Mouse (Mus musculus) embryonic facial prominence, embryonic 10.5 days (tissue): ENCODE measurements around the gene Rorb. TPM values are rescaled to one million over a fixed set of nuclear protein-coding genes. Genes with fewer than 3 reads are reported as not detected.
A peak's percentile ranks its signal among the peaks of the same experiment; 100 is the strongest.

Experiments used
- DNase-seq: peaks from one replicate; pipeline ENCODE4 v3.0.0-alpha.2; 2017; ENCODE audit warnings: low spot score
- H3K27ac ChIP-seq: fragments of 300-500 bp; sonication (generic); replicated peaks from 2 replicates; pipeline ENCODE4 v1.5.1; 2016; ENCODE audit warnings: mild to moderate bottlenecking
- H3K27me3 ChIP-seq: fragments of 300-500 bp; sonication (generic); replicated peaks from 2 replicates; pipeline ENCODE4 v1.6.1; 2016; ENCODE audit warnings: low read depth, mild to moderate bottlenecking; ENCODE audit not compliant: poor library complexity, severe bottlenecking
- H3K36me3 ChIP-seq: fragments of 300-500 bp; sonication (generic); replicated peaks from 2 replicates; pipeline ENCODE4 v1.6.1; 2016; ENCODE audit warnings: mild to moderate bottlenecking, moderate library complexity
- H3K4me1 ChIP-seq: fragments of 300-500 bp; sonication (generic); 2 replicates; pipeline ENCODE4 v1.6.1; 2016
- H3K4me3 ChIP-seq: fragments of 300-500 bp; sonication (generic); 2 replicates; pipeline ENCODE4 v1.5.1; 2016; ENCODE audit warnings: mild to moderate bottlenecking, moderate library complexity
- H3K9me3 ChIP-seq: fragments of 300-500 bp; sonication (generic); 2 replicates; pipeline ENCODE4 v1.6.1; 2016; ENCODE audit warnings: mild to moderate bottlenecking
- WGBS: fragments of 180-500 bp; shearing (Covaris S2); methylation state at CpG from one replicate; pipeline ENCODE4 v1.1.7; 2016; 5-methylcytosine and 5-hydroxymethylcytosine counted together
- polyA plus RNA-seq: library from polyadenylated mRNA; unstranded; fragments of >200 nt; fragmentation: Nextera tagmentation; extraction: Ambion mirVana; gene quantifications from 2 replicates; pipeline ENCODE4 v1.2.1, GENCODE M21; 2016

Rorb gene
- 1.1 and 2.3 TPM in 2 replicates for polyA plus RNA-seq

- peak within 1 kb of the TSS; percentile 71 for H3K27ac ChIP-seq
- peaks cover 46% of the 10 kb centered on the region for H3K27me3 ChIP-seq
- no peaks in the 10 kb centered on the region for H3K36me3 ChIP-seq
- peaks cover 16% of the 10 kb centered on the region for H3K4me1 ChIP-seq
- WGBS = under 1% methylated on average over 25 of the region's 25 CpGs
- DNase-seq = peak; percentile 93
- H3K4me3 ChIP-seq = peak within 1 kb of the TSS; percentile 65
- H3K9me3 ChIP-seq = no peaks in the 10 kb centered on the region
Observed at GRCm38 (mm10) chr19:19110793-19111427, at the start of gene Rorb. TSS of gene Rorb (minus strand) at chr19:19111196.

- no peaks in the 10 kb centered on the region for H3K9me3 ChIP-seq
- no peaks in the 10 kb centered on the region for H3K27me3 ChIP-seq
- 85% methylated on average over 6 of the region's 6 CpGs for WGBS
- DNase-seq = no peak
- H3K27ac ChIP-seq = no peak overlapping the region
- H3K4me1 ChIP-seq = no peaks in the 10 kb centered on the region
- H3K4me3 ChIP-seq = no peak overlapping the region
- H3K36me3 ChIP-seq = no peaks in the 10 kb centered on the region
Observed at GRCm38 (mm10) chr19:19148847-19149246, 37.9 kb upstream of the Rorb start.

GRCm38 (mm10) chr19:19144447-19144846 lies 33.5 kb upstream of the Rorb start:
- Histone ChIP-seq H3K4me3 (no peak overlapping the region), H3K27ac (no peak overlapping the region), H3K9me3 (no peaks in the 10 kb centered on the region), H3K4me1 (no peaks in the 10 kb centered on the region), H3K36me3 (no peaks in the 10 kb centered on the region), H3K27me3 (no peaks in the 10 kb centered on the region)
- 87% methylated on average over 4 of the region's 4 CpGs for WGBS
- no peak for DNase-seq

GRCm38 (mm10) chr19:19136856-19137255 lies 25.9 kb upstream of the Rorb start:
- no peak for DNase-seq
- H3K9me3 ChIP-seq = no peaks in the 10 kb centered on the region
- WGBS = 62% methylated on average over 2 of the region's 2 CpGs

DNA sequence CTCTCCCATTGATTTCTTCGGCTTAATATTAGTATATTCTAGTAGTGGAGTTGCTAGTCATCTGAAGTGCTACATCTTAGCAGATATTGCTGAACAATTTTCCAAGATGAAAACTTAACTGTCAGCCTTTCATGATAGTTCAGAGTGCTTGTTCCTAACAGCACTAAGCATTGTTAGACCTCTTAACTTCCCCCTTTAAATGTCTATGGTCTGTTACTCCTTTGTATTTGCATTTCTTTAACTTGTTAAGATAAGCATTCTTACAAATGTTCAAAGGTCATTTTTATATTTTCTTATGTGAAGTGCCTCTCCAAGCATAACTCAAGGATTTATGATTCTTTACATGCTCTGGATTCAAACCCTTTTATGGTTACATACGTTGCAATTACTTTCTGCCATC lies 24.8 kb upstream of the Rorb start:
- no peak overlapping the region for H3K4me3 ChIP-seq
- H3K27me3 ChIP-seq = no peaks in the 10 kb centered on the region
- no peak overlapping the region for H3K27ac ChIP-seq
- H3K4me1 ChIP-seq = no peaks in the 10 kb centered on the region
- 87% methylated on average over 2 of the region's 2 CpGs for WGBS
- H3K36me3 ChIP-seq = no peaks in the 10 kb centered on the region
- no peak for DNase-seq
- no peaks in the 10 kb centered on the region for H3K9me3 ChIP-seq

More at GRCm38 (mm10) chr19:19136856-19137255, 25.9 kb upstream of the Rorb start:
- H3K4me1 ChIP-seq = no peaks in the 10 kb centered on the region
- no peaks in the 10 kb centered on the region for H3K27me3 ChIP-seq
- H3K4me3 ChIP-seq = no peak overlapping the region
- H3K36me3 ChIP-seq = no peaks in the 10 kb centered on the region
- H3K27ac ChIP-seq = no peak overlapping the region

- H3K4me3 ChIP-seq = no peak overlapping the region
- no peak overlapping the region for H3K27ac ChIP-seq
- H3K27me3 ChIP-seq = no peaks in the 10 kb centered on the region
- no peak for DNase-seq
- 42% methylated on average over 2 of the region's 2 CpGs for WGBS
- no peaks in the 10 kb centered on the region for H3K36me3 ChIP-seq
- no peaks in the 10 kb centered on the region for H3K9me3 ChIP-seq
- no peaks in the 10 kb centered on the region for H3K4me1 ChIP-seq
Observed at GRCm38 (mm10) chr19:19122324-19122723, 11.3 kb upstream of the Rorb start.

- H3K9me3 ChIP-seq = no peaks in the 10 kb centered on the region
- no peak overlapping the region for H3K4me3 ChIP-seq
- no peak overlapping the region for H3K27ac ChIP-seq
- no peak for DNase-seq
- 64% methylated on average over 4 of the region's 4 CpGs for WGBS
- no peaks in the 10 kb centered on the region for H3K36me3 ChIP-seq
- peaks cover 44% of the 10 kb centered on the region for H3K27me3 ChIP-seq
- H3K4me1 ChIP-seq = peaks cover 16% of the 10 kb centered on the region
Observed at GRCm38 (mm10) chr19:19112180-19112579, 1.2 kb upstream of the Rorb start.

GRCm38 (mm10) chr19:19111428-19112170 lies 603 bp upstream of the Rorb start:
- H3K27ac ChIP-seq = no peak overlapping the region
- H3K4me1 ChIP-seq = peaks cover 16% of the 10 kb centered on the region
- WGBS = 3% methylated on average over 12 of the region's 12 CpGs
- no peak for DNase-seq
- H3K9me3 ChIP-seq = no peaks in the 10 kb centered on the region
- peak overlapping the region; percentile 65 for H3K4me3 ChIP-seq
- H3K27me3 ChIP-seq = peaks cover 46% of the 10 kb centered on the region
- no peaks in the 10 kb centered on the region for H3K36me3 ChIP-seq

DNA sequence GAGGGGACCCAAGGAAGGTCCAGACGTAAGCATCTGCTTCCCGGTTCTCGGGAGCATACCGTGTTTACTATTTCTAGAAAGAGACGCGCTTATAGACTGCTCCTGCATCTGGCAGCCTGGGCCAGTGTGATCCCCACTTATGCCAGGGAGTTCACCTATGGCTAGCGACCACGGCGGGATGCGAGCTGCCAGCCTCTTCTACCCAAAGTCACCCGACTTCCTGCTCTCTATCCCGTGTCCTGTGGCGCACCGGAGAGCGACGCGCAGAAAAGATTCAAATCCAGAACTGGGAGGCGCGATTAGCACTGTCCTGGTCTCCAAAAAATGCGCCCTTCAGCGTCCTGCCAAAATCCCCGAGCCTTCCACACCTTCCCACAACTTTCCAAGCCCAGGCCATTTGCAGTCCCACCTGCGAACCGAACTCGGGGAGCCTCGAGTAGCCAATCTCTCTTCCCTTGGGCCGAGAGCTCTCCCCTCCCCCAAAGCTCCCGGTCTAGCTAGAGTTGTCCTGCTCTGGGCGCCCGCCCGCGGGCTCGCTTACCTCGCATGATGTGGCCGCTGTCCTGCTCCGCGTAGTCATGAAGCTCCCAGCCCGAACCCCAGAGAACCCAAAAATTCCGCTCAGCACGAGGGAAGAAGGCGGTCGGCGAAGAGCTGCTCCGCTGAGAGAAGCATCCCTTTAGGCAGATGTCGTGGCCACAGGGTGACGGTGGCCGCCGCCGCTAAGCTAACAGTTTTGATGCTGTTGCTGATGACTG lies 806 bp downstream of the Rorb start:
- Histone ChIP-seq H3K27me3 (peaks cover 46% of the 10 kb centered on the region), H3K4me3 (peak overlapping the region; percentile 65), H3K4me1 (peaks cover 16% of the 10 kb centered on the region), H3K36me3 (no peaks in the 10 kb centered on the region), H3K9me3 (no peaks in the 10 kb centered on the region), H3K27ac (peak overlapping the region; percentile 71)
- under 1% methylated on average over 49 of the region's 49 CpGs for WGBS
- peak; percentile 66 for DNase-seq

- Histone ChIP-seq H3K4me1 (peaks cover 16% of the 10 kb centered on the region), H3K4me3 (0 out of 2 replicates have a peak overlapping the region, but pooled peaks have one; percentile 65), H3K27me3 (peaks cover 46% of the 10 kb centered on the region), H3K27ac (no peak overlapping the region), H3K36me3 (no peaks in the 10 kb centered on the region), H3K9me3 (no peaks in the 10 kb centered on the region)
- WGBS = 28% methylated on average over 13 of the region's 13 CpGs
- peak; percentile 11 for DNase-seq
Observed at GRCm38 (mm10) chr19:19108596-19109381, 2.2 kb downstream of the Rorb start.

DNA sequence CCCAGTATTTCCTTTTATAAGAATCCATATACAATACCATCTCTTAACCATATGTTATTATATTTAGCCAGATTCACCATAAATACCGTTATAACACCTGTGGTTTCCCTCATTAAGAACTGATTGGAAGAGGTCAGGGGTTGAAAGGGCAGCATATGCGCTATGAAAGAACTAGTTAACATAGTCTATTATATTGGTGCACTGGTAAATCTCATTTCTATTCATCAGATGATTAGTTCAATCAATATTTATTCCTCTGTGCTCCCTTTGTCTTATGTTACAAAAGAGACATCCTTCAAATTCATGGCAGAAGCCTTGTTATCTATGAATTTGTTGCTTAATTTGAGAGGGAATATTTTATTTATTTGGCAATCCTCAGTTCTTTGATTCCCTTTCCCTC lies 6.4 kb downstream of the Rorb start:
- H3K4me3 ChIP-seq = no peak overlapping the region
- H3K9me3 ChIP-seq = no peaks in the 10 kb centered on the region
- no peak for DNase-seq
- WGBS = 82% methylated on average over 2 of the region's 2 CpGs
- H3K27me3 ChIP-seq = peaks cover 25% of the 10 kb centered on the region
- no peak overlapping the region for H3K27ac ChIP-seq
- peaks cover 1% of the 10 kb centered on the region; the same call in 1 of the 2 replicates for H3K4me1 ChIP-seq
- H3K36me3 ChIP-seq = no peaks in the 10 kb centered on the region

DNA sequence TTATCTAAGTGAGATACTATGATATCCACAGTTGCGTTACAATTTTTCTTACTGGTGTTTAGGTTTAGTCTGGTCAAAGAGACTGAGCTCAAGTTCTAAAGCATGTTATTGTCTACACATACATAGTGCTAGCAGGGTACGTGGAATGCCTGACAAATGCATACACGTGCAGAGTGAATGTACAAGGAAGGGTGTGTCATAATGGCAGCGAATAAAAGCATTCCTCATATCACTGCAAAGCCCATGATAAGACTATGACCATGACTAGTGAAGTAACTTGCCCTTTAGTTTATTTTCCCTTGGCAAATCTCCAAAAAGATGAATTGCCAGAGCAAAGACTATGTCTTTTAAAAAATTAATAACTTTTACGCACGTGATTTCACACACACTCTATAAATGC lies 13.8 kb downstream of the Rorb start:
- Histone ChIP-seq H3K4me1 (no peaks in the 10 kb centered on the region), H3K9me3 (no peaks in the 10 kb centered on the region), H3K27ac (no peak overlapping the region), H3K27me3 (no peaks in the 10 kb centered on the region), H3K36me3 (no peaks in the 10 kb centered on the region), H3K4me3 (no peak overlapping the region)
- 91% methylated on average over 6 of the region's 6 CpGs for WGBS
- no peak for DNase-seq
